Mouse (Mus musculus) heart, postnatal 4 days (tissue): ENCODE results near the gene Tex44. TPM values are rescaled to one million over a fixed set of nuclear protein-coding genes. Genes with fewer than 3 reads are reported as not detected.

Source experiments
- DNase-seq: peaks from one replicate; pipeline ENCODE4 v3.0.0; 2021
- total RNA-seq, 2 experiments: library from RNA; stranded (reverse); gene quantifications; 2 replicates each; pipeline ENCODE4 v1.2.3; 2021

The Tex44 gene
- total RNA-seq: not detected

DNA sequence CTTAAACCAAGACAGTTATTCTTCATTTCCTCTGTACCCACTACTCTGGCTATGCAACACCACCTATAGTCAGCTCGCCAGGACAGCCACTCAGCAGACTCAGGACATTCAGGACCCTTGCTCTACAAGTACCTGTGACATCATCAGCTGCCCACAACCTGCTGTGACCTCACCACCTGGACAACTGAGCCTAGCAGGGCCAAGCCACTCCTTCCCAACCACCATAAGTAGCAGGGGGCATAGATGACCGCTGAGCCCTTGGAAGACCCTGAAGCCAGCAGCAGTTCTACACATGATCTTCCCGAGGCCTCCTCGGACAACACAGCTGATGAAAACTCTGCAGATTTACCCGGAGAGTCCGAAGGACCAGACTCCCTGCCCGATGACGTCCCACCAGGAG is at the start of gene Tex44, which contains the start of gene Nmur1:
Gene Tex44 (plus strand): TSS at position 202 of the 400 bp plus-strand sequence.
Gene Nmur1 (minus strand): TSS at position 101 of the 400 bp plus-strand sequence.
- no peak for DNase-seq

DNA sequence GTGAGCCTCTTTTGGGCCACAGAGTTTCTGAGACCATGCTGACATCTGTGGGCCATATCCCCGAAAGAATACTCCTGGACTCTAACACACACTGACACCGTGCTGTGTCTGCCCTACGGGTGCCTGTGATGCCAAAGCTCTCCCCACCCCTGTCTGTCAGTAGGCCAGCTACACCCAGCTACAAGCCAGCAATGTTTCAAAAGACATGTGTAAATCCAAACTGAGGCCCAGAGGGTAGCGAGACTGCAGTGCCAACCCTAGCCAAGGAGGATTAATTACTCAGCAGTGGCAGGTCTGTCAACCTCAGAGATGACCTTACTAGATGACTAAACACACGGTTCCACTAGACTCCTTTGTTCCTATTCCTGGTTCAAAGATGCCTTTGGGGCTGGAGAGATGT is 49.8 kb upstream of the Tex44 start:
- no peak for DNase-seq

DNA sequence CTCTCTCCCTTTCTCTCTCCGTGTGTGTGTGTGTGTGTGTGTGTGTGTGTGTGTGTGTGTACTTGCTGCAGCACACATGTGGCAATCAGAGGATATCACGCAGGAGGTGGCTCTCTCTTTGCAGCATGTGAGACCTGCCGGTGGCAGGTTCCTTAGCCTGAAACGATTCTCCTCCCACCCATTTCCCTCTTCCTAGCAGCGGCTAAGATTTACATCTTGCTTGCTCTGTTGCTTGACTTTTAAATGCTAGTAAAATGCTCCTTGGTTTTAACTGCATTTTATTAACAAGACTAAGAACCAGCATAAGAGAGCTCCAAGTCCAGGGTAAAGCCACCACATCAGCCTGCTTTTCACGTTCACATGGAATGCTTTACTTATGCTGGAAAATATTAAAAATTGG is 47.5 kb upstream of the Tex44 start:
- no peak for DNase-seq

GRCm38 (mm10) chr1:86379161-86379569 is 47.0 kb upstream of the Tex44 start:
- DNase-seq: peak; percentile 34

DNA sequence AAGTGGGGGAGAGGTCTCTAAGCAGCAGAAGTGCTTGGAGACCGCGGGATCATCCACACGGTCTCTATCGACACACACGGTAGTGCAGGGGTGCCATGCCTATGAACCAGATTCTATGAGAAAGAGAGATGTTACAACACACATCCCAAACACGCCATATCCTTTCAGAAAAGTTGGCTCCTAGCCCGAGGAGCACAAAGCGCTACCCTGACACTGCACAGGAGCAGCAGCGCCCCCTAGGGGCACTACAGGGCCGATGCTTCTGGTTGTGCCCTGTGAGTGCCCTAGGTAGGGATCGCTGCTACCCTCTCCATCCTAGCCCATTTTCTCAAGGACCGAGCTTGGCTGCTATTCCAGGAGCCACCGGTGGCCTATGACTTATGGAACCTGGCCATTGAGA is 45.1 kb upstream of the Tex44 start:
- peak; percentile 69 for DNase-seq

GRCm38 (mm10) chr1:86389230-86389629 is 36.9 kb upstream of the Tex44 start:
- DNase-seq: peak; percentile 86

DNA sequence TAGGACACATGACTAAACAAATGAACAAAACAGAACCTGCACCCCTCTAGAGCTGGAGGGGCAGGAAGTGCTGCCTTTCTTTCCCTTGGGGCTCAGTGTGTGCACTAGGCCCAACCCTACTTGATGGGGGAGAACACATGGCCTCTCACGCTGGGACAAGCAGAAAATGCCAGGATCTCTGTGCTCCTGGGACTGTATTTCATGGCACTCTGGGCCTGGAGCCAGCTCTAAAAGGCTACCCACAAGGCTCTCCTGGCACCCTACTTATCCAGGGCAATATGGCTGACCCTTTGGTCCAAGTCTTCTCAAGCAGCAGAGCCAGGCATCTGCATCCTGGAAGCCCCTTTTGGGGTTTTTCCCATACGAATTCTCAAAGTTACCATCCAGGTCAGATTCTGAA is 34.7 kb upstream of the Tex44 start:
- DNase-seq: no peak

DNA sequence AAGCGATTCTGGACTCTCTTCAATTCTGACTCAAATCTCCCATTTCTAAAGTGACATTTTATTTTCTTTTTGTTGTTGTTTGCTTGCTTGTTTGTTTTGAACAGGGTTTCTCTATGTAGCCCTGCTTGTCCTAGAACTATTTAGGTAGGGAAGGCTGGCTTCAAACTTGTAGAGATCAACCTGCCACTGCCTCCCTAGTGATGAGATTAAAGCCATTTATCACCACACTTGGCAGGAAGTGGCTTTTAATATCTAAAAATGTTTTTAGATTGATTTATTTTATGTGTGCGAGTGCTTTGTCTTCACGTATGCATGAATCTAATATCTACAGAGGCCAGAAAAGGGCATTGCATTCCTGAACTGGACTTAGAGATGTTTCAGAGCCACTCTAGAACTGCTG is 32.9 kb upstream of the Tex44 start:
- DNase-seq: no peak

DNA sequence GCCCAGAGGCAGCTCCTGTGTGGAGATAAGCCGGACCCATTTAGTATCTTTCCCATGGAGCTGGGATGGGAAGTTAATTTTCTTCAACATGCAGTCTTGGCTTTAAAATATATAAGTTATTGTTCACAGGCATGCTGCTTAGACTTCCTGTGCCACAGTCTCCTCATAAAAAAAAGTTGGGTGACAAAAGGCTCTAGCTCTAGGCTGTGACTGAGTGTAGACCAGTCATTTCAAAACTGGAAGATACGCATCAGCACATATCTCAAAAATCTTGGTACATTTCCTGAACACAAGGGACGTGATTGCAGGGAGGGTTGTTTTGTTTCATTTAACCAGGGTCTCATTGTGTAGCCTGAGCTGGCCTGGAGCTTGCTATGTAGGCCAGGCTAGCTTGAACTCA is 31.9 kb upstream of the Tex44 start:
- DNase-seq: no peak

GRCm38 (mm10) chr1:86395897-86396296 is 30.2 kb upstream of the Tex44 start:
- DNase-seq: no peak

GRCm38 (mm10) chr1:86397621-86398020 is 28.5 kb upstream of the Tex44 start:
- no peak for DNase-seq

DNA sequence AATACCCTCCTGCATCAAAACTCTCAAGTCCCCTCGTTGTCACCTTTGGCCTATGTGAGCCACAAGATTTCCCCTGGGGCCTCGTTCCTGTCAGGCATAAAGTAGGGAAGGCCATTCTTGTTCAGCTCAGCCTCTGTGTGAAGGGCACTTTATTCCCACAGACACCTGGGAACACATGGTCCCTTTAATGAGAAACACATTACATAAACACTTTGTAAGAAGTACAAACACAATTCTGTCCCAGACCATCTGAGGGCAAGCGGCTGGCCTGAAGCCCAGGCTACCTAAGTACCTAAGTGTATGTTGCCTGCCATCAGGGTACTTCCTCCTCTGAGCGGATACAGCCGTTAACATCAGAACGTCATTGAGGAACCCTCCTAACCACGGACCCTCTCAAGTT is 27.9 kb upstream of the Tex44 start:
- DNase-seq: no peak

DNA sequence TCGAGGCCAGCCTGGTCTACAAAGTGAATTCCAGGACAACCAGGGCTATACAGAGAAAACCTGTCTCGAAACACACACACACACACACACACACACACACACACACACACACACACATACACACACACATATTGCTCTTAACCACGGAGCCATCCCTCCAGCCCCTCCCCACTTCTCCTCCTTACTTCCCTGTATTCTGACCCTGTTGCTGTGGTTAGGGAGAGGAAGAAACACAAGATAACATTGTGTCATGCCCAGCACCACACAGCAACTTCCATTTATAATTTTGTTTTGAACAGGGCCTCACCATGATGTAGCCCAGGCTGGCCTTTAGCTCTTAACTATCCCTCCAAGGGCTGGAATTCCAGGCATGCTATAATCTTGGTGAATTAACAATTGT is 26.8 kb upstream of the Tex44 start:
- no peak for DNase-seq

GRCm38 (mm10) chr1:86400096-86400754 is 25.9 kb upstream of the Tex44 start:
- no peak for DNase-seq

- peak; percentile 26 for DNase-seq
These were observed 21.3 kb upstream of the Tex44 start for GRCm38 (mm10) chr1:86404834-86405233.

- no peak for DNase-seq
These were observed 19.8 kb upstream of the Tex44 start for GRCm38 (mm10) chr1:86406313-86406712.

GRCm38 (mm10) chr1:86406914-86407313 is 19.2 kb upstream of the Tex44 start:
- peak; percentile 46 for DNase-seq

GRCm38 (mm10) chr1:86408515-86408914 is 17.6 kb upstream of the Tex44 start:
- DNase-seq: no peak

- no peak for DNase-seq
These were observed 16.7 kb upstream of the Tex44 start for GRCm38 (mm10) chr1:86409476-86409875.

DNA sequence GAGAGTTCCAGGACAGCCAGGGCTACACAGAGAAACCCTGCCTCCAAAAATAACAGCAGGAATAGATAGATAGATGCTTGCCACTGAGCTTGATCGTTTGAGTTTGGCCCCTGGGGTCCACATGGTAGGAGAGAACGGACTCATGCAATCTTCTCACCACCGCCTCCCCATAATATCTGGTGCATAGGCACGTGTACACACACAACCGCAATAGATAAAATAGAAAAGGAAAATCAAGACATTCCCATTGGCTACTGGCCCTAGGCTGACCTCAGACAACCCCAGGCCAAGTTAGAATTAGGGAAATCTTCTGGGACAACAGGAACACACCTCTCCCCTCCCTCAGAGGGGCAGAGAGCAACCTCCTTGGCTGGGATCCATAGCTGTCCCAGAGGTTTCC is 11.4 kb upstream of the Tex44 start:
- DNase-seq: no peak

GRCm38 (mm10) chr1:86415144-86415543 is 11.0 kb upstream of the Tex44 start:
- no peak for DNase-seq

GRCm38 (mm10) chr1:86415612-86416184 is 10.4 kb upstream of the Tex44 start:
- DNase-seq: peak; percentile 55

GRCm38 (mm10) chr1:86416321-86416720 is 9.8 kb upstream of the Tex44 start:
- DNase-seq: peak; percentile 45

GRCm38 (mm10) chr1:86421007-86421406 is 5.1 kb upstream of the Tex44 start:
- peak; percentile 54 for DNase-seq

GRCm38 (mm10) chr1:86423879-86424278 is 2.2 kb upstream of the Tex44 start:
- no peak for DNase-seq
